Mouse (Mus musculus): ENCODE results near the gene Plch2. TPM values are rescaled to one million over a fixed set of nuclear protein-coding genes. Genes with fewer than 3 reads are reported as not detected.

The Plch2 gene
- total RNA-seq, 4 experiments from 2014 or later, result 0.46 to 2.3 (median 1.1) TPM

Other genes with a start within 250 kb of the Plch2 start
- under 1 TPM; 0.38 to 0.63 (median 0.46) TPM for gene Ttc34, start 219.3 kb downstream of the Plch2 start, total RNA-seq (2022)
- gene Mmel1, start 187.2 kb downstream of the Plch2 start, total RNA-seq (2022), result 1 to 10 TPM in 2 of 4 experiments, under 1 TPM in 2; 0.31 to 4.6 (median 1.5) TPM
- 100 to 1,000 TPM in 2 of 4 experiments, 10 to 100 TPM in 2; 21.8 to 161 (median 71.6) TPM for gene Fam213b, start 157.6 kb downstream of the Plch2 start, total RNA-seq (2022)
- 10 to 100 TPM in 1 of 4 experiments, 1 to 10 TPM in 3; 6.9 to 14.7 (median 8.7) TPM for gene Tnfrsf14, start 128.2 kb downstream of the Plch2 start, total RNA-seq (2022)
- gene Hes5, start 95.9 kb downstream of the Plch2 start, total RNA-seq (2022), result not detected
- 10 to 100 TPM; 27.8 to 38.1 (median 34.0) TPM for gene Pank4, start 92.7 kb downstream of the Plch2 start, total RNA-seq (2022)
- gene Pex10, start 10.2 kb upstream of the Plch2 start, total RNA-seq (2022), result 10 to 100 TPM; 19.3 to 32.9 (median 21.7) TPM
- gene Rer1, start 29.6 kb upstream of the Plch2 start, total RNA-seq (2022), result 100 to 1,000 TPM in 2 of 4 experiments, 10 to 100 TPM in 2; 96.8 to 116 (median 106) TPM
- 10 to 100 TPM in 2 of 4 experiments, 1 to 10 TPM in 2; 7.9 to 17.0 (median 12.8) TPM for gene Morn1, start 29.8 kb upstream of the Plch2 start, total RNA-seq (2022)
- 10 to 100 TPM; 64.1 to 85.4 (median 69.1) TPM for gene Ski, start 165.8 kb upstream of the Plch2 start, total RNA-seq (2022)
- gene Faap20, start 193.0 kb upstream of the Plch2 start, total RNA-seq (2022), result 10 to 100 TPM; 57.4 to 70.1 (median 60.8) TPM